Mouse (Mus musculus) naive thymus-derived CD4-positive, alpha-beta T cell, adult 5 months (primary cell): Measurements from ENCODE around the gene Olfr19. TPM values are rescaled to one million over a fixed set of nuclear protein-coding genes. Genes with fewer than 3 reads are reported as not detected.

Experiments used
- polyA plus RNA-seq: library from polyadenylated mRNA; unstranded; fragments of 100-300 nt; shearing (Covaris generic); gene quantifications from one replicate; pipeline ENCODE4 v1.2.1, GENCODE M21; 2017

The Olfr19 gene
- polyA plus RNA-seq = not detected

DNA sequence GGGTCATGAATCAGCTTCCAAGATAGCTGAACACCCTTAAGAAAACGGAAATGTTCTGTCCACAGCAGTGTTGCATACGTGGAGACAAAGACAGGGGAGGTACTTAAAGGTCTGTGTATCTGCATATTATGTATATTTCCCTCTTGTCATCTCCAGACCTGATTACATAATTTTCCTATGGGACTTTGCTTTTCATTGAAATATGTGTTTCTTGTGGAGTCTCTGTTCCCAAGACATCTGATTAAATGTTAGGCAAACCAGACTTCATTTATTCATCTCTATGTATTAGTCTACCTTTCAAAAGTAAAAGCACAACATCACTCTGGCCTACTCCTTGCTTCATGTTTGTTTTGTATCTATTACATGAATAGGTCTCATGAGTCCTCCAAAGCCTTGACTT lies at the start of gene Olfr19:
TSS of gene Olfr19 (minus strand) at position 101 of the 400 bp plus-strand sequence.

Other genes starting within 250 kb of the Olfr19 start
- 0.39 TPM for gene Fgd4, start 75.9 kb downstream of the Olfr19 start, polyA plus RNA-seq
- not detected for gene Spag6l, start 153.1 kb upstream of the Olfr19 start, polyA plus RNA-seq
- gene Igll1, start 187.6 kb upstream of the Olfr19 start, polyA plus RNA-seq = not detected
- gene Top3b, start 194.3 kb upstream of the Olfr19 start, polyA plus RNA-seq = 68.3 TPM
- gene Vpreb1, start 194.4 kb upstream of the Olfr19 start, polyA plus RNA-seq = not detected
- gene Ppm1f, start 220.1 kb upstream of the Olfr19 start, polyA plus RNA-seq = 18.2 TPM